ENCODE assay signal across 9 mouse cellular contexts in the genomic region with DNA sequence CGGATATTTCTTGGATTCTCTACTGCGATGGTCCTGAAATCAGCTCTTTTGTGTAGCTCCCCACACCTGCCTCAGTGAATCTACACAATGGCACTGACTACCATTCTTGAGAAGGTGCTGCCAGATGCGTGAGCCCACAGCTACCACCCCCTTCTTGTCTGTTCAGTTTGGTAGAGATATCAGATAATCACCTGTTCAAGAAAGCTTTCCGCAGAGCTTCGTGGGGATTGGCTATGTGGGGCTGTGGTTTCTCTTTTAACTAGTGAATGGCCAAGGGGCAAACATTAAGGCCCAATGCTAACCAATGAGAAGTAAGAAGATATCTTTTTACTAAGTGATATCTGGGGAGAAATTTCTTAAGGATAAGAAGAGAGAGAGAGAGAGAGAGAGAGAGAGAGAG.
"Had no signal": no experiment of that assay in that cellular context is flagged by ENCODE, and none has a peak within 500 bp of the region (broad histone marks: within the 10 kb centered on the region; RNA-seq: fewer than 3 reads in every experiment).

No protein-coding gene starts in this region.

- ATAC-seq: liver, postnatal 0 days; lung, postnatal 0 days; midbrain, embryonic 16.5 days had no signal

- DNase-seq: kidney, adult 18-20 months; kidney, adult 9 months; kidney, postnatal 14 days; left cerebral cortex, postnatal 4 days; liver, postnatal 0 days; lung, embryonic 14.5 days; thymus, adult 2 months had no signal
